Mouse (Mus musculus): ENCODE data around the gene Defb22.

Defb22 gene

DNA sequence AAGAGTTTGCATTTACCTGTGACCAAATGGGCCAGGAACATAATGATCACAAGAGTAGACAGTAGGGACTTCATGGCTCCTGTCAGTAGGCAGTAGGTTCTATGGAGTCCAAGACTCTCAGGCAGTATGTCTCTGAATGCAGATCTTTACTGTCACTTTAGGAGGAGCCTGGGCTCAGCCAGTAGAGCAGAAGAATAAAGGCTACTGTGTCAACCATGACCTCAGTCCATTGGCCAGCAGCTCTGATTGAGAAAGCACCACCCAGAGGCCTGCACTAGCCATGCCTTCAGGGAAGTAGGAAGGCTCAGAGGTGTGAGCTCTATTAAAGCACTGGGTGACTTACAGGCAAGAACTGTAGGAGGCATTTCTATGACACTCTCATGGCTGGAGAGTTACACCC, at the start of gene Defb22:
TSS of gene Defb22 (minus strand) at position 101 of the 400 bp plus-strand sequence.
- no peak for DNase-seq (ENCODE audit: low spot score)

DNA sequence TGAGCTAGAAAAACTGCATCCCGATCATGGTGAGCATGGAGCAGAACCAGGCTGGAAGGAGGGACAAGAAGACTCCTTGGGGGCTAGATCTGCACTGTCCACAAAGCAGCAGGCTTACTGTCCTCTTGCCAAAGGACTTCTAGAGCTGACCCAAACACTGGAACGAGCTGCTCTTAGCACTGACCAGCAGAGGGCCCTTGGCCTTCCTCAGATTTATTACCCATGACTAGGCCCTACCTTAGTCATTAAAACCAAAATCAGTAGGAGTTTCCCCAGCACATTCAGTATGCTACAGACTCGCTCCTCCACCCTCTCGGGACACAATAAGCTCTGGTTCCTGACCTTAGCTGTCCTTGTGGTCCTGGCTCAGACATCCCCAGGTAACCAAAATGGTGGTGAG, 28.0 kb upstream of the Defb22 start, which contains the start of gene Defb28:
TSS of gene Defb28 (plus strand) at position 275 of the 400 bp plus-strand sequence.
- DNase-seq (ENCODE audit: low spot score) = no peak

DNA sequence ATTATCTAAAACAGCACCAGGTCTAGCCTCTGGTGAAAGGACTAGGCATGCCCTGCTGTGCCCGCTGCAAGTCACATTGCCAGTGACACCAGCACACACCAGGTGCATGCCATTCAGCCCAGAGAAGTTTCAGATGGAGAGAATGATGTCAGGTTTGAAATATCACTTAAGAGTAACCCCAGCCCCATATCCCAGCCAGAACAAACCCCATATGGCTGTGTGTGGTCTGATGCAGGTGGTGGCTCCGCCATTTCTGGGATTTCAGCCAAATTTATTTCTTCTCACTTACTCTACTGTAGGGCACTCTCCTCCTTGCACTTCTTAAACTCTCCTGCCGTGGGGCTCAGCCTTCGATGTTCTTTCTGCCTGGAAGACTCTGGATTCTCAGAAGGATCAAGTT, 26.1 kb upstream of the Defb22 start:
- DNase-seq (ENCODE audit: low spot score) = no peak

DNA sequence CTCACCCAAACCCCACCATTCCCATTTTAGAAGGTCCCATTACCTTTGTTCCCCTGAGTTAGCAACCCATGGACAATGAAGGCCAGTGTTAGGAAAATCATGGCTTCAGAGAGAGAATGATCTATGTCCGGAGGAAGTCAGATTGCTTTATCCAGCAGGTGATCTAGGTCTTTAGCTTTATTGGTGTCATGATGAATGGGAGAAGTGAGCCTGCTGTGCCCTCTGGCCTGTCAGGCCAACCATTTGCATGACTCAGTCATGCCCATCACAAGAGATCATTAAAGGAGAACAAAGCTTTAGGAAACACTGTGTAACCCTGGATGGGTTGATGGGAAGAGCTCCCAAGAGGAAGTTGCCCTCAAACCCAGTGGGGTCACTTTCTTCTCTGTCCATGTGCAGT, 21.7 kb upstream of the Defb22 start, which contains the start of gene Defb26:
TSS of gene Defb26 (minus strand) at position 101 of the 400 bp plus-strand sequence.
- DNase-seq (ENCODE audit: low spot score) = no peak

DNA sequence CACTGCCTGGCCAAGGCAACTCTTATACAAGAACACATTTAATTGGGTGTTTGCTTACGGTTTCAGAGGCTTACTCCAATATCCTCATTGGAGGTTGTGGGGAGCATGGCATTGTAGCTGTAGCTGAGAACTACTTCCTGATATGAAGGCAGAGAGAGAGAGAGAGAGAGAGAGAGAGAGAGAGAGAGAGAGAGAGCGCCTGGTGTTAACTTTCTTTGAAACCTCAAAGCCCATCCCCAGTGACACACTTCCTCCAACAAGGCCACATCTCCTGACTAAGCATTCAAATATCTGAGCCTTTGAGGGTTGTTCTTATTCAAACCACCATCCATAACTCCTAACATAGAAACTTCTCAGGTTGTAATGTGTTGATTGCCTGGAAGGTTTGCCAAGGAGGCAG, 14.0 kb upstream of the Defb22 start:
- no peak for DNase-seq (ENCODE audit: low spot score)

DNA sequence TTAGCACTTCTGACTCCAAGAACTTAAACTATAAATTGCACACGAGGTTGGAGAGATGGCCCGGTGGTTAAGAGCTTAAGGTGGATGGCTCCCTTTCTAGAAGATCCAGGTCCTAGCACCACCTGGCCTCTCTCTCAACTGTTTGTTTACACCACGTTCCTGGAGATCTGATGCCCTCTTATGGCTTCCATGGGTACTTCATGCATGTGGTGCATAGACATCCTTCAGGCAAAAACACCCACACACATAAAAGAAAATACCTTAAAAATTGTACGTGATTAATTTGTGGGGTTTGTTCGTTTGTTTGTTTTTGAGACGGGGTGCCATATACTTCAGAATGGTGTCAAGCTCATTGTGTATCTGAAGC, 10.9 kb upstream of the Defb22 start:
- DNase-seq (ENCODE audit: low spot score) = no peak

DNA sequence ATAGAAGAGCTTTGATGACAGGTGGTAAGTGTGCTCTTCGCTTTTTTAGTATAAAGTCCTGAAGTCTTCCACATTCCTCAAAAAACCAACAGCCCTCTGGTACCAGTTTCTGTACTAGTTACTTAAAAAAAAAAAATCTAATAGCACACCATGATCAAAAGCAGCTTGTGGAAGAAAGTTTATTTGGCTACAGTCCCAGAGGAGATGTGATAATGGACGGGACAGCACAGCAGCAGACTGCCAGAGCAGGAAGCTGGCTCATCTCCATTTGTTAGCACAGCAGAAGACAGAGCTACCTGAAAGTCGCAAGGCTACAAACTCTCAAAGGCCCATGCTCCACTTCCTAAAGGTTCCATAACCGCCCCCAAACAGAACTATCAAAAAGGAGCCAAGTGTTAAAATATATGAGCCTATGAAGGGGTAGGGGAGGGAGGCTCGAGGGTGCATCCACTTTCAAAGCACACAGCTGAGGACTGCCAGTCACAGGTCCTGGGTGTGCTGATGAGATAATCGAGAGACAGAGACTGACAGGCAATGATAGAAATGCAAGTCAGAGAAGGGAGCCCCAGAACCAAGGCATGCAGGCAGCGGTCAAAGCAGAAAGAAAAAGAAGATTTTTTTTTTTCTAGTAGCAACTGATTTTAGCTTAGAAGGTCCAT, 10.4 kb upstream of the Defb22 start:
- no peak for DNase-seq (ENCODE audit: low spot score)

DNA sequence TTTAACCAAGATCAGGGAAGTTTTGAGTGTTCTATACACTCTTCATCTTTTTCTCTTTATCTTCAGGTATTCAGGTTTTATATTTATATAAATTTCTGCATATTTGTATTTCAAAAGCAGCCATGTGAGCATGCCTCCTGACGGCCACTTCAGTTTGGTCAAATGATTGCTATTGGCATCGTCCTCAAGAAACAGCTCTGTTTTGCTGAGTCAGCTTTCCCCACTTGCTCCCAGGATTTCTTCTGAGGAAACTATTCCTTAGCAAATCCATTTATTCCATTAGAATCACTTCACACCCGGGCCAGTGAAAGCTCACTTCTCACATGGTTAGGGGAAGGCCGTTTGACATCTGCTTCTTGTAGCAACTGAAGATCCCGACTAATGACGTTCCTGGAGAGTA, 8.1 kb upstream of the Defb22 start:
- DNase-seq (ENCODE audit: low spot score) = no peak

DNA sequence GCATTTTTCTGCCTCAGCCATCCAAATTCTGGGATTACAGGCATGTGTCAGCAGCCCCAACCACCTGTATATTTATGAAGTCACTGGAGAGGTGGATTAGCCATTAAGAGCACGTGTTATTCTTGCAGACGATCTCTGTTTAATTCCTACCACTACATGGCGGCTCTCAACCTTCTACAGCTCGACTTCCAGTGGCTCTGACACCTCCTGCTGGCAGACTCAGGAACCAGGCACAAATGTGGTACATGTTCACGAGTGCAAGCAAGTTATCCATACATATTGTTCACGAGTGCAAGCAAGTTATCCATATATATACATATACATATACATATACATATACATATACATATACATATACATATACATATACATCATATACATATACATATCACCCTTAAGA, 3.2 kb upstream of the Defb22 start:
- DNase-seq (ENCODE audit: low spot score) = no peak

DNA sequence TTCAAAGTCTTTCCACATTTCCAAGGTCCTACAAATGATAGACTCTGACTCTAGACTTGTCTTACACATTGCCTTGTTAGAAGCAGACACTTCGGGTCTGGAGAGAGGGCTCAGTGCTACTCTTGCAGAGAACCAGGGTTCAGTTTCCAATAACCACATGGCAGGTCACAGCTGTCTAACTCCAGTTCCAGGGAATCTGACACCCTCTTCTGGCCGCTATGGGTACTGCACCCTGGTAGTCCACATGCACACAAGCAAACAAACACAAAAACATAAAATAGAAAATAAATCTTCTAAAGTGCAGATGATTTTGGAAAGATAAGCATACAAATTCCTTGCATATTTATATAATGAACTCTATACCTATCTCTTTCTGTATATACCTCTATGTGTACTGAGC, 2.9 kb downstream of the Defb22 start:
- no peak for DNase-seq (ENCODE audit: low spot score)

DNA sequence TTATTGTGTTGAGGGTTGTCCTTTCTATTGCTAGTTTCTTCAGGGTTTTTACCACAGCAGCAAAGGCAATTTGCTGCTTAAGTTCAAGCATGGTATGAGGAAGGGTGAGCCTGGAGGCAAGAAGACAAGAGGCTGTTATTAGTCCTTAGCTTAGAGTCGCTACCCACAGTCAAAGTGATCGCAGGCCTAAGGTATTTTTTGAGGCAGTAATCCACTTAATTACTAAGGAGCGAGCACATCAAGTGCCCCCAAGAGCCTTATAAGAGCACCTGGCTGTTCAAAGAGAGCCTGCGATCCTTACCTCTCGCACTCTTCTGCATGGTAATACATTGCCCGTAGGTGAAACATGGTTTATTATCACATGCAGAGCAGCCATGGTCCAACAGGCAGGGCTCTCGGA, 8.2 kb downstream of the Defb22 start:
- DNase-seq (ENCODE audit: low spot score) = no peak

DNA sequence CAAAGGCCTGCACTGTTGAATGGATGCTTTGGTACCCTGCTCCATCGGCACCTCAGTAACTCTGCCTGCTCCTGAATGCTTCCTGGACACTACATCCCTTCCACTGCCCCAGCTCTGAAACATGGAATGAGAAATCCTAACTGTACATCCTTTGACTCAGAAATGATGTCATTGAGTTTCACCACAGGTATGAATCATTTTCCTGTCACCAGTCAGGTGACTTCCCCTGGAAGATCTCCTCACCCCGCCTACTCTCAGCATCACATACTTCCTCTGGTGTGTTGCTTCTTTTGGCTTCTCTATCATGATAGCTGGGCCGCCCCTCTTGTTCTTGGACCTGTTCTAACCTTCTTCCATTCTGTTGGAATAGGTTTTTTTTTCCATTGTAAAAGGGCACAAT, 9.1 kb downstream of the Defb22 start:
- DNase-seq (ENCODE audit: low spot score) = no peak

DNA sequence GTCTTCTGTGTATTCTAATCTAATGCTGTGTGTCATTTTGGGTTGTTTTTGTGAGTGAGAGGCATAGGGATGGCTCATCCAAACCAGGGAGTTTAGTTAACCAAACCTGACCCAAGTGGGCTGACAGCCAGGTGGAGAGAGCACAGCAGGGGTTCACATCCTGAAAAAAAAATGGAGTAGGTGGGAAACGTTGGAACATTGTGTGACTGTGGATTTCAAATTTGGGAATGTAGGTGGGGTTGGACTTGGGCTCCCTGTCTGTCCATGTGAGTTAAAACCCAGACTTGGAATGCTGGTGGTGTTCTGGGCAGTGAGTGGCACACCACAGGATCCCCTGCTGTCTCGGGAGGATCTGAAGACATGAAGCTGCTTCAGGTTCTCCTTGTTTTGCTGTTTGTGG, 13.2 kb downstream of the Defb22 start, which contains the start of gene Defb20:
TSS of gene Defb20 (plus strand) at position 301 of the 400 bp plus-strand sequence.
- DNase-seq (ENCODE audit: low spot score) = no peak

DNA sequence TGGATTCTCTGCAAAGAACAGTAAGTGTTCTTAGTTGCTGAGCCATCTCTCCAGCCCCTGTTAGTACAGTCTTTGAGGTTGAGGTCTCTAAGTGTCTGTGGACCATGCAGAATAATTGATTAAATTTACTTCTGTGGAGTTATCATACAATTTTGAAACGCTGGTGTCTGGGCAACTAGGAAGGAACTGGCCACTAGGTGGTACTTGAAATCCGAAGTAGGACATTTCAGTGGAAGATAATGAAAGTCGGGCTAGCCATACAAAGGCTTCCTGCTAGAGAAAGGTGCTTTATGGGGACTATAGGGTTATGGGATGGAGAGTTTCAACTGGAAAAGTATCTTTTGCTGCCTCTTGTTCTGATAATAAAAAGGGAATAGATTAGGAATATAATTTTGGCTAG, 17.5 kb downstream of the Defb22 start:
- DNase-seq (ENCODE audit: low spot score) = no peak

DNA sequence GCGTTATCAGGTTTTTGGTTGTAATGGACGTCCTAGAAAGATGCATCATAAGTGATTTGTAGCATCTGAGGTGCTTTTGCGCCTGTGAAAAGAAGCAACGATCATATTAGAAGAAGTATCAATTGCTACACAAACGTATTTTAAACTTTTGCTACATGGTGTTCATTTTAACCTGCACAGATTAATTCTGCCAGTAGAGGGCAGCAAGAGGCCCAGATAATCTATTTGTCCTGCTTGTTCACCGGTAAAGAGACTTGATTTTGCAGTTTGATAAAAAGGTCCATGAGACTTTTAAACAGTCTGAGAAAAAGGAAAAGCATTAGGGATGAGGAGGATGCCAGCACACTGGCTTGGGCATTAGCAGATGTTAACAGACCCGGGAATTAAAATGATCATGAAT, 19.0 kb downstream of the Defb22 start:
- DNase-seq (ENCODE audit: low spot score) = peak; percentile 15

DNA sequence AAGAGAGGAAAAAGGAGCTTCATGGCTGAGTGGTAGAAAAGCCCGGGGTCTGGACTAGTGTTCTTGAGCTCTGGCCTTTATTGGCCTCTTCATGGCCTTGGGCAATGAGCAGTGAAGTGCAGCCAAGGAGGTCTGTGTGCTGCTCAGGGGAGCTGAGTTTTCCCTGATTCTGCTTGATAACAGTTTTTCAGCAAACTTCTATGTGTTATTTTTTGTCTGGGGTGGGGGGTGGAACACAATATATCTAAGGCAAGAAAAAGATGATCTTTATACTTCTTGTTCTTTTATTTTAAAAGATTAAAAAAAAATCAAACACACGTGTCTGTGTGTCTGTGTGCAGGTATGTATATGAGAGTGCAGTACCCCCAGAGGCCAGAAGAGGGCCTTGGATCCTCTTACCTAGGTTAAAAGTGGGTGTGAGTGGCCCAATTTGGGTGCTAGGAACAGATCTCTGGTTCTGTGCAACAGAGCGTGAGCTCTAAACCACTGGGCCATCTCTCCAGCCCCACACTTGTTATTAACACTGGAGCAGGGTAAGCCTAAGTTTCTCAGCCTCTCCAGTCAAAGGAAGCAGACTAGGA, 25.3 kb downstream of the Defb22 start, which contains the start of gene Defb23:
TSS of gene Defb23 (minus strand) at position 51 of the 581 bp plus-strand sequence.
- DNase-seq (ENCODE audit: low spot score) = no peak

DNA sequence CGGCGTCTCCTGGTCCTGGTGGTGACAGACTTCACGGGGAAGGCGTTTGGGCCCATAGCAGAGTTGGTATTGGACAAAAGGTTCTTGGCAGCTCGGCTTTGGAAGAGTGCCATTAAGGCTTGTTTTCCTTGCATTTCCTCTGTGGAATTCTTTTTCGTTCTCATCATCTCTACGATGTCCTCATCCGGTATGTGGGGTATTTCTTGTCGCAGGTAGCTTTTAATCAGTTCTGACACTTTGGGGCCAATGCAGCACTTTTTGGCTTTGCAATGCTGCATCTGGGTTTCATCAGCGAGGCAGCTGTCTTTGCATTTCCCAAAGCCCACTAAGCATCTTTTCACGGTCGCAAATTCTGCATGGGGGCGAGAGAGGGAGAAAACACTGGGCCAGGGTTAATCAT, 30.7 kb downstream of the Defb22 start:
- no peak for DNase-seq (ENCODE audit: low spot score)

DNA sequence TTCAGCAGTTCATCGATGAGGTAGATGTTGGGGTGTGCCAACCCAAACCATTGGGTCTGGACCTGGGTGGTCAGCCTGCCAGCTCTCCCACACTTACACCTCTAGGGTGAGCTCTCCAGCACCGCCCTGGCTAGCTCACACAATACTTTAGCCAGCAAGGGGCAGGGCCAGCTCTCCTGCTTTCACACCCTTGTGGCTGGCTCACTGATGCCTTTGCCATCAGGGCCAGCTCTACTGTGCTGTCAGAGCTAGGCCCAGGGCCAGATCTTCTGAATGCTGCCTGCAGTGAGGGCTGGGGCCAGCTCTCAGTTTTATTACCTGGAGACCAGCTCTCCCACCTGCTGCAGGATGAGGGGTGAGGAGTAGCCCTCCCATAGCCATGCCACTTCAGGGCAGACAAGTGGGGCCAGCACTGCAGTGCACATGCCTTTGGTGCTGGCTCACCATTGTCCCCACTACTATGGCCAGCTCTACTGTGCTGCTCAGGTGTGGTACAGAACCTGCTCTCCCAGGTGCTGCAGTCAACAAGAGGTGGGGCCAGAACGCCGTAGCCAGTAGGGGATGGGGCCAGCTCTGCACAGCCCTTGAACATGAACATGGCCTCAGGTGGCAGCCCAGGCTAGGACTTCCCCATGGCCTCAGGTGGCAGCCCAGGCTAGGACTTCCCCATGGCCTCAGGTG, 37.7 kb downstream of the Defb22 start:
- no peak for DNase-seq (ENCODE audit: low spot score)

DNA sequence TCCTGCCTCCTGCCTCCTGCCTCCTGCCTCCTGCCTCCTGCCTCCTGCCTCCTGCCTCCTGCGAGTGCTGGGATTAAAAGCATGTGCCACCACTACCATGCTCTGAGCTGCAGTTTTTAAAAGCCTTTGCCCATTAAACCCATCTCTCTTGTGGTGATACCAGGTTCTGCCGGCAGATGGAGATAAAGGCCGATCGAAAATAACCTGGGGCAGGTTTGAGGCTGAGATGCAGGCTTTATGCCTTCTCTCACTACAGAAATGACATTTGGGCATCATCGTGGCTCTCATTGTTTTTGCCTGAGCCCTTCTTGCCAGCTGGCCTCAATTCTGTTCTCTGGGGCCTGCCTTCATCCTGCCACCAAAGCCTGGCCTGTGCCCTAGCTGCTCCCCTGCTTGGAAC, 39.7 kb downstream of the Defb22 start:
- DNase-seq (ENCODE audit: low spot score) = peak; percentile 38

DNA sequence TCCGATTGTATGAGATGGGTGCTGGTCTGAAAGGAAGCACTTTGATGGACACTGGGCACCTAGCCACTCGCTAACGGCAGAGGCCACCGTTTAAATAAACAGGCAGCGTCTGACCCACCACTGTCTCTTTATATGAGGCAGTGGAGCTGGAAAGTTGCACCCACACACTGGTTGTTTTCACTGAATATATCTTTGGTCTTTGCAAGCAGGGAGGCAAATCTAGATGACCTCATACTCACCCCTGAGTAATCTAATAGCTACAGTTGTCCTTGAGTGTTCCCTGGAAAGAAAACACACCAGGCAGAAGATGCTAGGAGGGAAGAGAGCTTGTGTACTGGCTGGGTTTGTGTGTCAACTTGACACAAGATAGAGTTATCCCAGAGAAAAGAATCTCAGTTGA, 42.5 kb downstream of the Defb22 start:
- no peak for DNase-seq (ENCODE audit: low spot score)

DNA sequence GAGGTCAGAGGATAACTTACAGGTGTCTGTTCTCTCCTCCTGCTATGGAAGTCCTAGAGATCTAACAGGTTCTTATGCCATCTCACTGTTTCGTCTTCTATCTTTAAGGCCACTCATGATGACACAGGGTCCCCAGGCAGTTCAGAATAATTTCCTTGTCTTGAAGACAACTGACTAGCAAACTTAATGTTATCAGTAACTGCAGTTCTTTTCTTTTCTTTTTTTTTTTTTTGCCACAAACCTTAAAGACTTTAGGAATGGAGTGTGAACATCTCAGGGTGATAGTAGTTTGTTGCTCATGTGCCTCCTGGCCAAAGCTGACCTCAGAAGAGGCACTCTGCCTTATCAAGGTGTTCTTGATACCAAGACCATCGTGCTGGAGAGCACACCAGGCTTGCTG, 43.3 kb downstream of the Defb22 start:
- DNase-seq (ENCODE audit: low spot score) = no peak

DNA sequence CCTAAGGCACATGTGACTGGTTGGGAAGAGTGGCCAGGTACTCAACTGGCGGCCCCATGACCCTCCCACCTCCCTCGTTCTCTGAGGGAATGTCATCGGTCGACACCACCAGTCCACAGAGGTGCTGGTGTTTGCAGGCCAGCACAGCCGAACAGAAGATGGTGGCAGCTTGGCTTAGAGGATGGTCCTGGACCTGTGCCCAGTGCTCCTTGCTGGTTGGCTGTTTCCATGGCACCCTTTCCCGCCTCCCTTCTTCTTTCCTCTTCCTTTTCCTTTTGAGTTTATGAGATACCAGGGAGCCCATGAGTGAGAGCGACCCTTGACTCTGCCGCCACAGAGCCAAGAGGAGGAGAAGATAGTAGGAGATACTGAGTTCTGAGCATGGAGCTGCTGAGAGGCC, 46.7 kb downstream of the Defb22 start:
- DNase-seq (ENCODE audit: low spot score) = no peak

DNA sequence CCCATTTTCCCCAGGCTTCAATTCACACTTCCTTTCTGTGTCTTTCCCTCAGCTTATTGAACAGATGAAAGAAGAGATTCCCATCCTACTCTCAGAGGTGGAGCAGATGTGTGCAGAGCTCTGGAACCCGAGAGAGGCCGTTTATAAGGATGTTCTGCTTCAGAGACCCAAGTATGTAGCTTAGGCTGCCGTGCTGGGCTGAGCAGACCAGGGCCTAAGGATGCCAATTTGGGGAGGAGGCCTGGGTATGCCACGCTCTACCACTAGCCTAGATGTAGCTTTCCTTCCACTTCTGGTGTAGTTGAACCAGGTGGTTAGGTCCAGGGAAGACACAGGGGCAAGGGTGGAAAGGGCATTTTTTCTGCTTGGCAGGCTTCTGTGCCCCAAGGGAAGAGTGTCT, 47.6 kb downstream of the Defb22 start:
- DNase-seq (ENCODE audit: low spot score) = no peak

All from left cerebral cortex, adult 11 months (tissue).